Mouse (Mus musculus) embryonic facial prominence, embryonic 11.5 days (tissue): ENCODE data around the gene Cyth1. TPM values are rescaled to one million over a fixed set of nuclear protein-coding genes. Genes with fewer than 3 reads are reported as not detected.

ENCODE experiments used
- ATAC-seq: fragments of 200-750 bp; cut with Nextera tagmentation; replicated peaks from 2 replicates; pipeline ENCODE4 v1.8.0; 2017; ENCODE audit warnings: low read depth; ENCODE audit not compliant: insufficient number of reproducible peaks, low FRiP score, low TSS enrichment
- DNase-seq: peaks from one replicate; pipeline ENCODE4 v3.0.0-alpha.2; 2015; ENCODE audit warnings: low spot score
- H3K27ac ChIP-seq: fragments of 300-500 bp; sonication (generic); replicated peaks from 2 replicates; pipeline ENCODE4 v1.5.1; 2014; ENCODE audit warnings: mild to moderate bottlenecking, low read depth, low read length, control low read depth
- H3K27me3 ChIP-seq: fragments of 300-500 bp; sonication (generic); 2 replicates; pipeline ENCODE4 v1.6.1; 2014; ENCODE audit warnings: mild to moderate bottlenecking, low read length, moderate library complexity, mixed read lengths; ENCODE audit not compliant: control insufficient read depth, insufficient read depth
- H3K36me3 ChIP-seq: fragments of 300-500 bp; sonication (generic); replicated peaks from 2 replicates; pipeline ENCODE4 v1.6.1; 2014; ENCODE audit warnings: low read depth, mild to moderate bottlenecking, low read length, moderate library complexity, mixed read lengths; ENCODE audit not compliant: control insufficient read depth, insufficient read depth
- H3K4me1 ChIP-seq: fragments of 300-500 bp; sonication (generic); 2 replicates; pipeline ENCODE4 v1.6.1; 2014; ENCODE audit warnings: low read length, mixed read lengths; ENCODE audit not compliant: control insufficient read depth, insufficient read depth
- H3K4me2 ChIP-seq: fragments of 300-500 bp; sonication (generic); 2 replicates; pipeline ENCODE4 v1.6.1; 2014; ENCODE audit warnings: low read depth, mild to moderate bottlenecking, control low read depth, low read length, moderate library complexity
- H3K4me3 ChIP-seq: fragments of 300-500 bp; sonication (generic); 2 replicates; pipeline ENCODE4 v1.5.1; 2014; ENCODE audit warnings: low read depth, low read length, control low read depth
- H3K9ac ChIP-seq: fragments of 300-500 bp; sonication (generic); replicated peaks from 2 replicates; pipeline ENCODE4 v1.6.1; 2014; ENCODE audit warnings: mild to moderate bottlenecking, control low read depth, low read length
- H3K9me3 ChIP-seq: fragments of 300-500 bp; sonication (generic); replicated peaks from 2 replicates; pipeline ENCODE4 v1.6.1; 2016; ENCODE audit warnings: mild to moderate bottlenecking, low read length, inconsistent platforms, mixed read lengths; ENCODE audit not compliant: control insufficient read depth
- WGBS: fragments of 180-500 bp; shearing (Covaris S2); extraction: QIAGEN DNeasy Blood & Tissue Kit; methylation state at CpG from one replicate; pipeline ENCODE4 v1.1.7; 2014; 5-methylcytosine and 5-hydroxymethylcytosine counted together
- polyA plus RNA-seq: library from polyadenylated mRNA; unstranded; fragments of >200 nt; fragmentation: Nextera tagmentation; extraction: Ambion mirVana; gene quantifications from 2 replicates; pipeline ENCODE4 v1.2.1, GENCODE M21; 2014

The Cyth1 gene
- polyA plus RNA-seq, 1 experiment from 2014 or later: 11.4 TPM

DNA sequence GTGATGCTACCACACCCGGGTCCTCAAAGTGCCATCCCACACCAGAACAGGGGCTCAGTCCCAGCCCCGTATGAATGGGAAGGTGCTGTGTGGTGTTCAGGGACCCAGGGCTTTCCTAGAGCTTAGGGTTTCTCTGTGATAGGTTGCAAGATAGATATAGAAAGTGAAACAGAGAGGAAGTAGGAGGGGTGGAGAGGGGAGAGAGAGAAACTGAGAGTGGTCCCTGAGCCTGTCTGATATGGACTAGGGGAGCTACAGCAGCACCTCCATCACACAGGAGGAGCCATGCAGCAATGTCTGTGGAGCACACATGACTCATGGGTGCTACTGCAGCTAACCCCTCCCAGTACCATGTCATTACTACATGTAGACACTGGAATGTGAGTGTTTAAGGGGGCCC is 118.6 kb downstream of the Cyth1 start:
- DNase-seq (no peak), ATAC-seq (no peak)
- H3K9me3 ChIP-seq: no peaks in the 10 kb centered on the region
- H3K36me3 ChIP-seq: no peaks in the 10 kb centered on the region
- no peak overlapping the region for H3K4me3 ChIP-seq
- no peaks in the 10 kb centered on the region for H3K4me1 ChIP-seq
- H3K27me3 ChIP-seq: no peaks in the 10 kb centered on the region
- WGBS: 82% methylated on average over 2 of the region's 2 CpGs
- no peak overlapping the region for H3K4me2 ChIP-seq
- H3K9ac ChIP-seq: no peak overlapping the region
- no peak overlapping the region for H3K27ac ChIP-seq

DNA sequence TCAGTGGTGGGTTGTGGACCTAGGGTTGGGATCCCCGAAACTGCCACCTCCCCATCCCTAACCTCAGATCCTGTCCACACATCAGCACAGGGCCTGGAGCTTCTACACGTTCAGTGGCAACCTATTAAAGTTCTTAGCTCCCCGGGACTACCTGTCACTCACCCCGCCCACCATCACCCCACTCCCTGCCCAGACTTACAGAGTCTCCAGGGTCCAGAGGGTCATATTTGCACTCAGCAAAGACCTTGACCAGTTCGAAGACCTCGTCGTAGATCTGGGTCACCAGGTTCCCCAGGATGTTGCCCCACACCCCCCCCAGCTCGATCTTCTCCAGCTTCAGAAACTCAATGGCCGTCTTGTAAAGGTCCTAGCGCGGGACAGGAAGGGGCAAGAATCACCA is 126.8 kb downstream of the Cyth1 start:
- no peak for DNase-seq
- Histone ChIP-seq H3K4me1 (no peaks in the 10 kb centered on the region), H3K4me2 (no peak overlapping the region), H3K9me3 (no peaks in the 10 kb centered on the region), H3K4me3 (no peak overlapping the region), H3K9ac (no peak overlapping the region), H3K27me3 (no peaks in the 10 kb centered on the region), H3K27ac (no peak overlapping the region), H3K36me3 (no peaks in the 10 kb centered on the region)
- no peak for ATAC-seq
- 85% methylated on average over 11 of the region's 11 CpGs for WGBS

DNA sequence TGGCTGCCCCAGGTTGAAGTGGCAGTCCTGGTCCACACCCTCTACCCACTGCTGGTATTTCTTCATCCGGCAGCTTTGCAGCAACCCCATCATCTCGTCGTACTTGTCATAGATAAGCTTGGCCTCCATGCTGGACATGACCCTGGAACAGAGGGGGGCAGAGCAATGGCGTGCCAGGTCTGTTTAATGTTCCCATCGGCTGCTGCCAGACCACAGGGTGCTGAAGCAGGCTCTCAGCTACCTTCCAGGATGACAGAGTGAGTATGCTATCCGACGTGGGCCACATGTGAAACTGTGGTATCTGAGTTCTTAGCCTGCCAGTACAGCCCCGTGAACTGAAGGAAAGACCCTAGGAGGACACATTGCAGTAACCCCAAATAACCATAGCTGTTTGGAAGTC is 129.6 kb downstream of the Cyth1 start:
- Histone ChIP-seq H3K4me2 (no peak overlapping the region), H3K4me1 (no peaks in the 10 kb centered on the region), H3K36me3 (no peaks in the 10 kb centered on the region), H3K27ac (no peak overlapping the region), H3K27me3 (no peaks in the 10 kb centered on the region), H3K4me3 (no peak overlapping the region), H3K9ac (no peak overlapping the region), H3K9me3 (no peaks in the 10 kb centered on the region)
- 85% methylated on average over 8 of the region's 8 CpGs for WGBS
- no peak for ATAC-seq
- no peak for DNase-seq

DNA sequence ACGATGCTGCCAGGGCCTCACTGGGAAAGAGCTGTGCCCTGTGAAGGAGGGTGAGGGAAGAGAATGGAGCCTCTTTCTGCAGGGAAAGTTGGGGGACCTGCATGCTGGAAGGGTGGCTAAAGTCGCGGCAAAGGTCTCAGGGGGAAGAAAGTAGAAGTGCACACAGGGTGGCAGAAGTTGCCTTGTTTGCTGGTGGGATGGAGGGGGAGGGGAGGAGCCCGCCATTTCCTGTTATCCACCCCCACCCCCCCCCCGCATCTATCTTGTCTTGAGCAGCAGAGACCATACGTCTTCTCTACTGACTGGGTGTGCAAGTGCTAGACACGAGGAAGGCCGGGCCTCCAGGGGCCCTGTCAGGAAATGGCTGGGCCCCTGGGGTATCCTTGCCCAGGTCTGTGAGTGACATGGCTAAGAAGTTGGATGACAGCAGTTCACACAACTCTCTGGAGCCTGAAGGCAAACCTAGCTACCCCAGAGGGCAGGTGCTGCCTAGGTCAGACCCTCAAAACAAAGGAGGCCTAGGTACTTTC is 133.7 kb downstream of the Cyth1 start:
- ATAC-seq (no peak), DNase-seq (no peak)
- WGBS: 58% methylated on average over 8 of the region's 8 CpGs
- Histone ChIP-seq H3K4me2 (no peak overlapping the region), H3K9me3 (no peaks in the 10 kb centered on the region), H3K27me3 (no peaks in the 10 kb centered on the region), H3K27ac (no peak overlapping the region), H3K4me1 (no peaks in the 10 kb centered on the region), H3K36me3 (no peaks in the 10 kb centered on the region), H3K9ac (no peak overlapping the region), H3K4me3 (no peak overlapping the region)

- H3K9ac ChIP-seq: no peak overlapping the region
- WGBS: 88% methylated on average over 14 of the region's 14 CpGs
- H3K36me3 ChIP-seq: no peaks in the 10 kb centered on the region
- no peaks in the 10 kb centered on the region for H3K27me3 ChIP-seq
- no peak overlapping the region for H3K4me3 ChIP-seq
- no peak overlapping the region for H3K27ac ChIP-seq
- H3K4me1 ChIP-seq: no peaks in the 10 kb centered on the region
- DNase-seq (no peak), ATAC-seq (no peak)
- no peaks in the 10 kb centered on the region for H3K9me3 ChIP-seq
- no peak overlapping the region for H3K4me2 ChIP-seq
These were observed 134.7 kb downstream of the Cyth1 start for GRCm38 (mm10) chr11:118113516-118114205.

- 7% methylated on average over 5 of the region's 5 CpGs for WGBS
- DNase-seq: peak; percentile 89
- Histone ChIP-seq H3K27ac (no peak overlapping the region), H3K9me3 (no peaks in the 10 kb centered on the region), H3K36me3 (no peaks in the 10 kb centered on the region), H3K27me3 (no peaks in the 10 kb centered on the region), H3K9ac (no peak overlapping the region), H3K4me1 (no peaks in the 10 kb centered on the region), H3K4me2 (no peak overlapping the region), H3K4me3 (no peak overlapping the region)
- ATAC-seq: peak; percentile 73
These were observed 144.4 kb downstream of the Cyth1 start for GRCm38 (mm10) chr11:118104001-118104400.

DNA sequence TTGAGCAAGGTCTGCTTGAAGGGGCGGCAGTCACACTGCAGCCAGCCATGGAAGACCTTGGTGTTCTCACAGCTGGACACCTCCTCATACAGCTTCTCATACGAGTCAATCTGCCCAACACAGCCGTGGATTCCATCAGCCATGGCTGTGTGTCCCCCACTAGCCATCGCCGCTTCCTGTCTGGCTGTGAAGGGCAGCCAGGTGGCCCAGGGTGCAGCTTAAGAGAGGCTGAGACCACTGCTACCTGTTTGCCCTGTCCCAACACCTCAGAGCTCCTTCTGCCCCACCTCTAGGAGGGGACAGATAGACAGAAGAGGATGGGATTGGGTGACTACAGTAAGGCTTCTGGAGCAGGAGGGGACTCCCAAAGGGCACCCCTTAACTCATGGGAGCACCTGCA is 145.0 kb downstream of the Cyth1 start:
- DNase-seq (no peak), ATAC-seq (no peak)
- Histone ChIP-seq H3K4me2 (no peak overlapping the region), H3K36me3 (no peaks in the 10 kb centered on the region), H3K4me1 (no peaks in the 10 kb centered on the region), H3K27ac (no peak overlapping the region), H3K4me3 (no peak overlapping the region), H3K9me3 (no peaks in the 10 kb centered on the region), H3K27me3 (no peaks in the 10 kb centered on the region), H3K9ac (no peak overlapping the region)
- WGBS: 95% methylated on average over 5 of the region's 5 CpGs

- Histone ChIP-seq H3K4me1 (no peaks in the 10 kb centered on the region), H3K9me3 (no peaks in the 10 kb centered on the region), H3K9ac (no peak overlapping the region), H3K27ac (no peak overlapping the region), H3K27me3 (no peaks in the 10 kb centered on the region), H3K36me3 (no peaks in the 10 kb centered on the region), H3K4me2 (no peak overlapping the region), H3K4me3 (no peak overlapping the region)
- DNase-seq (peak; percentile 90), ATAC-seq (no peak)
- WGBS: 64% methylated on average over 3 of the region's 3 CpGs
These were observed 145.6 kb downstream of the Cyth1 start for GRCm38 (mm10) chr11:118102838-118103237.
